Mouse (Mus musculus) liver, embryonic 14.5 days (tissue): Measurements from ENCODE around the gene Smurf2. TPM values are rescaled to one million over a fixed set of nuclear protein-coding genes. Genes with fewer than 3 reads are reported as not detected.
A peak's percentile ranks its signal among the peaks of the same experiment; 100 is the strongest.

Experiments
- ATAC-seq: fragments of 200-750 bp; cut with Nextera tagmentation; 2 replicates; pipeline ENCODE4 v1.8.0; 2017; ENCODE audit warnings: moderate number of reproducible peaks, mild to moderate bottlenecking, moderate library complexity; ENCODE audit not compliant: insufficient read depth
- DNase-seq, 3 experiments: peaks; one replicate each; pipeline ENCODE4 v3.0.0-alpha.2; 2012 to 2013; ENCODE audit warnings: low read depth in 3 of 3, low spot score in 3 of 3
- H3K27ac ChIP-seq: fragments of 300-500 bp; sonication (generic); 2 replicates; pipeline ENCODE4 v1.5.1; 2014; ENCODE audit warnings: moderate library complexity, mild to moderate bottlenecking, control low read depth, inconsistent platforms
- H3K27me3 ChIP-seq: fragments of 300-500 bp; sonication (generic); 2 replicates; pipeline ENCODE4 v1.6.1; 2014; ENCODE audit warnings: mild to moderate bottlenecking, low read length, moderate library complexity; ENCODE audit not compliant: control insufficient read depth, insufficient read depth
- H3K36me3 ChIP-seq: fragments of 300-500 bp; sonication (generic); replicated peaks from 2 replicates; pipeline ENCODE4 v1.6.1; 2014; ENCODE audit warnings: low read depth; ENCODE audit not compliant: control insufficient read depth, insufficient read depth
- H3K4me1 ChIP-seq, 2 experiments: fragments of 200-500 bp in 1 of 2; fragments of 300-500 bp in 1 of 2; sonication (generic) in 1 of 2; replicated peaks; 2 replicates each; pipeline ENCODE4 v1.6.1; 2012 to 2014; ENCODE audit warnings: antibody characterized with exemption in 1 of 2, inconsistent platforms in 1 of 2, low read length in 1 of 2; ENCODE audit not compliant: control insufficient read depth in 2 of 2, insufficient read depth in 2 of 2
- H3K4me2 ChIP-seq: fragments of 300-500 bp; sonication (generic); 2 replicates; pipeline ENCODE4 v1.6.1; 2014; ENCODE audit warnings: low read depth, mild to moderate bottlenecking, control low read depth, moderate library complexity
- H3K4me3 ChIP-seq, 2 experiments: fragments of 200-500 bp in 1 of 2; fragments of 300-500 bp in 1 of 2; sonication (generic) in 1 of 2; 2 replicates each; pipeline ENCODE4 v1.5.1; 2012 to 2014; ENCODE audit warnings: low read depth in 2 of 2, low read length in 2 of 2, mild to moderate bottlenecking in 2 of 2, control low read depth in 1 of 2, inconsistent platforms in 1 of 2, moderate library complexity in 1 of 2; ENCODE audit not compliant: insufficient read depth in 1 of 2
- H3K9ac ChIP-seq: fragments of 300-500 bp; sonication (generic); replicated peaks from 2 replicates; pipeline ENCODE4 v1.6.1; 2014; ENCODE audit warnings: mild to moderate bottlenecking, control low read depth, moderate library complexity
- H3K9me3 ChIP-seq: fragments of 300-500 bp; sonication (generic); 2 replicates; pipeline ENCODE4 v1.6.1; 2016; ENCODE audit warnings: low read length, mixed read lengths; ENCODE audit not compliant: control insufficient read depth
- CTCF ChIP-seq: IDR thresholded peaks from 2 replicates; pipeline ENCODE4 v1.5.1; 2016; ENCODE audit warnings: antibody characterized with exemption, low read depth, control low read depth
- EP300 ChIP-seq: IDR thresholded peaks from 2 replicates; pipeline ENCODE4 v1.6.1; 2016; ENCODE audit warnings: antibody characterized with exemption, low read depth
- WGBS: fragments of 180-500 bp; shearing (Covaris S2); extraction: QIAGEN DNeasy Blood & Tissue Kit; methylation state at CpG from one replicate; pipeline ENCODE4 v1.1.7; 2014; ENCODE audit not compliant: insufficient replicate concordance; 5-methylcytosine and 5-hydroxymethylcytosine counted together
- polyA plus RNA-seq, 2 experiments: library from polyadenylated mRNA; depleted of rRNA in 1 of 2; stranded (reverse) in 1 of 2; unstranded in 1 of 2; fragments of >200 nt; fragmentation: Nextera tagmentation in 1 of 2; extraction: Ambion mirVana in 1 of 2; gene quantifications; 2 replicates each; pipeline versions ENCODE4 v1.2.1 to v1.2.3; 2012 to 2014

Gene Smurf2
- polyA plus RNA-seq, 2 experiments = 3.2 to 3.8 TPM

DNA sequence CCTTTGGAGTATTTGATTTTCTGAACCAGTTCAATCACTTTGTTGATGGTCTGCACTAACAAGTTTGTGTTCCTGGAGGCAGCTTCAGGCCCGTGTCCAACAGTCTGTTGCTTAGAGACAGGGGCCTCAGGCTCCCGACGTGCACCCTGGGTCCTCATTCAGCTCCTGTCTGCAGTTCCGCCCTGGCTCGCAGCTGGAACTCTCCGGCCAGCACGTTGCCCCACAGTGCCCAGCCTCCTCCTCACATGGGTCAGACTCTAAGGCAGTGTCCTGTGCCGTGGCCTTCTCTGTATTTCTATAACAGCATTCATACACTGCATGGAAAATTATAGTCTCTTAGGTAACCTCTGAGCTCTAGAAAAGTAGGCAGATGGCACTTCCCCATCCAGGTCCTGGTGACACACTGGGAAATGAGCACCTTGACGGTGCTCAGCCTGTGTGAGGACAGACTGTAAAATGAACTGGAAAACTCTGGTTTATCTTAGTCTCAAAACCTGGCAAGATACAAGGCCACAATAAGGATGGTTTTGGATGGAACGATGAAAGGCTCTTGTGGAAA is 118.4 kb downstream of the Smurf2 start:
- no peaks in the 10 kb centered on the region for H3K9me3 ChIP-seq
- H3K4me1 ChIP-seq = no peaks in the 10 kb centered on the region
- TF ChIP-seq CTCF (no peak), EP300 (no peak)
- 89% methylated on average over 10 of the region's 10 CpGs for whole genome bisulfite sequencing
- no peak overlapping the region for H3K4me3 ChIP-seq
- H3K27ac ChIP-seq = no peak overlapping the region
- no peak overlapping the region for H3K9ac ChIP-seq
- H3K4me2 ChIP-seq = no peak overlapping the region
- H3K36me3 ChIP-seq = peaks cover 50% of the 10 kb centered on the region
- DNase-seq = no peak
- no peaks in the 10 kb centered on the region for H3K27me3 ChIP-seq
- ATAC-seq = no peak

DNA sequence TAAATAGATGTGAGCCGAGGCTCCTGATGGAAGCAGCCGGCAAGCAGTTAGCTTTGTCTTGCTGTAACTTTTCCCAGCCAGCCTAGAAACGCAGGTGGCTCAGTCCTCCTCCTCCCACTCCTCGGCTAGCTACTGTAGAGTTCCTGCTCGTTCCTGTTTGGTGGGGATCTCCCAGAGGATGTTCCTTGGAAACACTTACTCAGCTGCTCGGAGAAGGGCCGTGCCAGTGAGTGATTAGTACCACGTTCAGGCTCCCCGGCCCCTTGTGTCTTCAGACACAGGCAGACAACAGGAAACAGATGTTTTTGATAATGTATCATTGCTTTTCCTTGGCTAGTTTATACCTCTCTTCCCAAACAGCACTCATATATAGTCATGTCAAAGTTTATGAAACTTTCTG is 124.8 kb downstream of the Smurf2 start:
- 30% methylated on average over 9 of the region's 9 CpGs for WGBS
- TF ChIP-seq EP300 = no peak
- TF ChIP-seq CTCF = no peak
- H3K36me3 ChIP-seq = peaks cover 45% of the 10 kb centered on the region
- H3K9ac ChIP-seq = no peak overlapping the region
- no peaks in the 10 kb centered on the region for H3K9me3 ChIP-seq
- H3K4me2 ChIP-seq = no peak overlapping the region
- DNase-seq = no peak
- H3K4me3 ChIP-seq = no peak overlapping the region
- no peaks in the 10 kb centered on the region for H3K27me3 ChIP-seq
- ATAC-seq = no peak
- H3K4me1 ChIP-seq = no peaks in the 10 kb centered on the region
- H3K27ac ChIP-seq = no peak overlapping the region

DNA sequence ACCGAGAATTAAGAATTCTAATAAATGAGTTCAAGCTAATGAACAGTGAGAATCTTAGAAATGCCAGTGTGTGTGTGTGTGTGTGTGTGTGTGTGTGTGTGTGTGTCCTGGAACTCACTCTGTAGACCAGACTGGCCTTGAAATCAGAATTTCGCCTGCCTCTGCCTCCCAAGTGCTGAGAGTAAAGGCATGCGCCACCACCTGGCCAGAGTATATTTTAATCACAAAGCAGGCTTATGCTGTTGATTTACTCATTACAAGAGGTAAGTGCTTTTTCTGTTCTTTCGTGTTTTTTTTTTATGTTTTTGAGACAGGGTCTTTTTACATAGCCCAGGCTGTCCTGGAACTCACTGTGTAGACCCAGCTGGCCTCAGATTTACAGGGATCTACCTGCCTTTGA is 126.7 kb downstream of the Smurf2 start:
- no peak overlapping the region for H3K9ac ChIP-seq
- no peak for DNase-seq
- WGBS = 63% methylated on average over 4 of the region's 4 CpGs
- H3K4me1 ChIP-seq = no peaks in the 10 kb centered on the region
- H3K27me3 ChIP-seq = no peaks in the 10 kb centered on the region
- TF ChIP-seq CTCF (peak; percentile 51), EP300 (no peak)
- no peaks in the 10 kb centered on the region for H3K9me3 ChIP-seq
- ATAC-seq = no peak
- H3K4me3 ChIP-seq = no peak overlapping the region
- H3K36me3 ChIP-seq = peaks cover 31% of the 10 kb centered on the region
- no peak overlapping the region for H3K4me2 ChIP-seq
- no peak overlapping the region for H3K27ac ChIP-seq

DNA sequence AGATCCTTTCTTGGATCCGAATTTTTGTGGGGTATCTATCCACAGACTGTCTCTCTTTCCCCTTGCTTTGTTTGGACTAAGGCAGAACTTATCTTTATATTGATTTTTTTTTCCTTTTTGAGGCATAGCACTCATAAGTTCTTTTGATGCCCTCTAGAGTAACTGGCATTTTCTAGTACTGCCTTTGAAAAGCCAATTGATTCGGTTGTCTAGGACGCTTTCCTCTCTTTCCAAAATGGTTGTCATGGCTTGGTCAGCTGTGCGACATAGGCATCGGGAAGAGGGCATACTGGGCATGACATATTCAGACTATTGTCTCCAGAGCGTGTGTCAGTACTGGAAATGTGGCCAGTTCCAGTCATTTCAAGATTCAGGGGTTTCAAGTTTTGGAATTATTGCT is 130.9 kb downstream of the Smurf2 start:
- H3K4me1 ChIP-seq = peaks cover 2% of the 10 kb centered on the region in 2 experiments; a peak in 2 of 4 replicates
- H3K4me2 ChIP-seq = peak overlapping the region; percentile 80
- peak overlapping the region; percentile 80 for H3K9ac ChIP-seq
- H3K4me3 ChIP-seq = peak overlapping the region; percentile 87 to 96
- peaks cover 39% of the 10 kb centered on the region for H3K36me3 ChIP-seq
- no peak for TF ChIP-seq CTCF
- no peak for TF ChIP-seq EP300
- H3K27ac ChIP-seq = peak overlapping the region; percentile 91
- under 1% methylated on average over 6 of the region's 6 CpGs for WGBS
- no peaks in the 10 kb centered on the region for H3K27me3 ChIP-seq
- ATAC-seq (no peak), DNase-seq (no peak)
- no peaks in the 10 kb centered on the region for H3K9me3 ChIP-seq

DNA sequence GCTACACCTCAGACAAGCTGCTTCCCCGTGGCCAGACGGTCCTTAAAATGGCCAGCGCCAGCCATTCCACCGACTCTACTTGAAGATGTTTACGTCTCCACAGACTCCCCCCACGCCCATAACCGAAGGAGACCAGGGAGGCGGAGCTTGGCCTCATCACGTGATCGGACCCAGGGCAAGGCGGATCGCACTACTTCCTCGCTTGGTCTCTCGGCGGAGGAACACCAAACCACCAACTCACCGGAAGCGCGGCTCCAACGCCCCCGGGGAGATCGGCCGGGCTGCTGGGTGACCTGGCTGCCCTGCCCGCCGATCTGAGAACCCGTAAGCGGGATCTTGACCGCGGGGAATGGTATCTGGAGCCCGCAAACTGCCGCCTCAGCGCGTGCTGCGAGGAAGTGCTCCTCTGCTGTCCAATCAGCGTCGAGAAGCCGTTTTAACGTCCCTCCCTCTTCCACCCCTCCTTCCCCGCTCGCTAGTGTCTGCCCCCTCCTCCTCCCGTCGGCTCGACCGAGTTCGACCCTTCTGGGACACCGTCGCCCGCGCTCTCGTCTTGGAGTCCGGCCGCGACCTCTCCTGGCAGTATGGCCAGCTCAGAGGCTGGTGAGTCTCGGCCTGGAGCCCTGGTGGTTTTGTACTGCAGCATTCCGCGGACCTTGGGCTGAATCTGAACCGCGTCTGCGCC is 131.6 kb downstream of the Smurf2 start, which contains the start of the genes Ddx5 and Cep95:
Gene Ddx5 (minus strand): TSS at position 411 of the 685 bp plus-strand sequence.
Gene Cep95 (plus strand): TSS at position 478 of the 685 bp plus-strand sequence.
- H3K4me3 ChIP-seq = peak within 1 kb of the TSS; percentile 87 to 96
- peak; percentile 95 to 97 (median 96) for DNase-seq
- H3K27ac ChIP-seq = peak within 1 kb of the TSS; percentile 95
- H3K27me3 ChIP-seq = no peaks in the 10 kb centered on the region
- peaks cover 2% of the 10 kb centered on the region in 2 experiments; a peak in 2 of 4 replicates for H3K4me1 ChIP-seq
- peak within 1 kb of the TSS; percentile 100 for H3K9ac ChIP-seq
- peak within 1 kb of the TSS; percentile 80 for H3K4me2 ChIP-seq
- TF ChIP-seq EP300 = peak; percentile 3; the same call in 1 of the 2 replicates
- TF ChIP-seq CTCF = peak; percentile 55
- ATAC-seq = peak; percentile 87
- WGBS = under 1% methylated on average over 58 of the region's 58 CpGs
- no peaks in the 10 kb centered on the region for H3K9me3 ChIP-seq
- H3K36me3 ChIP-seq = peaks cover 44% of the 10 kb centered on the region
